Mouse (Mus musculus): Measurements from ENCODE around the gene Rab38.

The Rab38 gene

DNA sequence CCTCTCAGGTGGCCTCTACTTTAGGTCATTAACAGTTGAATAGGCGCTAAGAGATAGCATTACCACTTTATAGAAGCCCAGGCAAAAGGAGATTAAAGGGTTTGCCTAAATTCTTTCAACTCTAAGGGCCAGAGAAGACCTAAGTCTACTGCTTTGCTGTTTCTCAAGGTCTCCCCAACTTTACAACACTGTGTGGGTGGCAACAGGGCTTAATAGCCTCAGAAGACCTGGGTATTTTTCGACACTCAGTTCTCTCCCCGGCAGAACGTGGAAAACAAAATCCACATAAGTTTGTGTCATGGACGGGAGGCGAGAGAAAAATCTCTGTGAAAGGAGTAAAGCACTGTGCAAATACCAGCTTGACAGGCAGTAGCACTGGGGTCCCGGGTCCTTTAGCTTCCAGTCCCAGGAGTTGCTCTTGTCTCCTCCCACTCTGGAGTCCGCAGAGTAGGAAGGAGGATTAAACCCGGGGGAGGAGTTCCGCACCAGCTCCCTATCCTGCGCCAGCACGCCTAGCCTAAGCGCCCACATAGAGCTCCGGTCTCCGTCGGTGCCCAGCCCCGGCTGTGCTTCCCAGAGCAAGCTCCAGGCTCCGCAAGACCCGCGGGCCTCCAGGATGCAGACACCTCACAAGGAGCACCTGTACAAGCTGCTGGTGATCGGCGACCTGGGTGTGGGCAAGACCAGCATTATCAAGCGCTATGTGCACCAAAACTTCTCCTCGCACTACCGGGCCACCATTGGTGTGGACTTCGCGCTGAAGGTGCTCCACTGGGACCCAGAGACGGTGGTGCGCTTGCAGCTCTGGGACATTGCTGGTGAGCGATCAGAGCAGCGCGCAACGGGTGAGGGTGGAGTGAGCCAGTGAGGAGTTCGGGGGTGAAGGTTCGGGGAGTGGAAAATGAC, at the start of gene Rab38:
Gene Rab38, plus strand, starts transcription at position 488 of the 906 bp plus-strand sequence.
- in situ Hi-C loops (cut with MboI; ENCODE audit: unreplicated experiment in 2 of 2), result no loop called here

DNA sequence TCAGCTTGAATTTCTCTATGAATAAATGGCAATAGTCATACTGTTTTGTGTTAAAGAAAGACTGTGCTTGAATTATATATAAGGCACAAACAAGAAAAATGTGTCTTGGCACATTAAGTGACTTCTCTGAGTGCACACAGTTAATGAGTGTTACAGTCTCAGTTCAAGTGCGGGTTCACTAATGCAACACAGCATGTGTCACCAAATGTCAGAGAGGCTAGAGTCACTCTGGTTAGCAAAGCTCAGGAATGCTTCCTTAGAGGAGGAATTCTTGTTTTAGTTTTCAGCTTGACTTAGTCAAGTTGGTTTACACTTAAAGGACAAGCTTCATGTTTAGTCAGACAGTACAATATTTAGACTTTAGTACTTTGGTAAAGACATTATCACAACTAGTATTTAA, 35.5 kb upstream of the Rab38 start:
- in situ Hi-C loops (cut with MboI; ENCODE audit: unreplicated experiment in 2 of 2), result no loop called here

DNA sequence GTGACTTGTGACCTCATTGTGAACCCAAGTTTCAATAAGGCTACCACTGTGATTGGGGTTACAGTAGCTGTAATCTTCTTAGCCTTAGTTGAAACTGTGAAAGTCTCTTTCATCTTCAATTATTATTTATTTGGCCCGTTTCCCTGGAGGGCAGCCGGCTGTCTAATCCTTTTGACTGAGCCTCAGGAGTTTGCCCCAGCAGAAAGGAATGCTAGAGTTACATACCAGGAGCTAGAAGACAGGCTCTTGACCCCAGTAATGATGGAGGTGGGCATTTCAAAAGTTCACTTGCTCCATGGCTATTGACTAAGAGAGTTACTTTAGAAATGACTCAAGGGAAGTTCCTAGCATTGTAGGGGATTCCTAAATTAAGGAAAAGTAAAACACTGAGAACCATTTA, 34.3 kb upstream of the Rab38 start:
- in situ Hi-C loops (cut with MboI; ENCODE audit: unreplicated experiment in 2 of 2), result no loop called here

DNA sequence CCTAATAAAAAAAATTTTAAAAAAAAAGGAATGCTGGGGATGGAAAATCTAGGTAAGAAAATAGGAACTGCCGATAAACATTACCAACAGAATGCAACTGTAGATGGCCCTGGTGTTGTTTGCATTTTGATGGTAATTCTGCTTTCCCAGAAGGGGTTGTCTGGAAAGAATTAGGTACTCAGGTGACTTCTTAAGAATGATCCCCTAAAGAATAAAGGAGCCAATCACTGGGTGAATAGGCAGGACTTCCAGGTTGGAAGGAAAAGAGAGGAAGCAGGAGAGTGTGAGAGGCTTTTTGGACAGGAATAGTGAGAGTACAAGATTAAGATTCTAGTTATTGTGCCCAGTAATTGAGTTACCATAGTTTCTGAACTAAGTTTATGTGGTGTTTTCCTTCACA, 24.8 kb upstream of the Rab38 start:
- in situ Hi-C loops (cut with MboI; ENCODE audit: unreplicated experiment in 2 of 2), result no loop called here

DNA sequence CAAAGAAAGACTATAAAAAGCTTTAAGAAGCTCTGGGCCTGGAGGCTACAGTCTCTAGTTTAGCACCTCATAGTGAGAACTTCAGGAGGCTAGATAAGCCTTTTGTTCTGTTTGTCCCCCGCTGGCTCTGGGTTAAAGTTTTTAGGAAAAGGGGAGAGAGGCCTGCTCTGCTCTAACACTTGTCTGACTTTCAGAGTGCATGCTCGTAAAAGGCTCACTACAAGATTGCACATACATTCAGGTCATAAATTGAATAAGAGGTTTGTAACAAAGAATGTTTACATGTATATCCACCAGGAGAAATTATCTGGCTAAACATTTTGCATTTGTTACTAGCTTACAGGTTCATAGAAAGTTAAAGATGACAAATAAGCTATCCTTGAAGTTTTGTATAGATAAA, 23.6 kb upstream of the Rab38 start:
- in situ Hi-C loops (cut with MboI; ENCODE audit: unreplicated experiment in 2 of 2), result no loop called here

DNA sequence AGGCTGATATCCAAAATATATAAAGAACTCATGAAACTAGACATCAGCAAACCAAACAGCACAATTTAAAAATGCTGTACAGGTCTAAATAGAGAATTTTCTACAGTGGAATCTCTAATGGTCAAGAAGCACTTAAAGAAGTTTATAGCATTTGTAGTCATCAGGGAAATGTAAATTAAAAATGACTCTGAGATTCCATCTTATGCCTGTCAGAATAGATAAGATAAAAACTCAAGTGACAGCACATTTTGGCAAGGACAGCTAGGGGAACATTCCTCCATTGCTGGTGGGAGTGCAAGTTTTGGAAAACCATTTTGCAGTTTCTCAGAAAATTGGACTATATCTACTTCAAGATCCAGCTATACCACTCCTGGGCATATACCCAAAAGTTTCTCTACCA, 8.3 kb upstream of the Rab38 start:
- in situ Hi-C loops (cut with MboI; ENCODE audit: unreplicated experiment in 2 of 2), result no loop called here

DNA sequence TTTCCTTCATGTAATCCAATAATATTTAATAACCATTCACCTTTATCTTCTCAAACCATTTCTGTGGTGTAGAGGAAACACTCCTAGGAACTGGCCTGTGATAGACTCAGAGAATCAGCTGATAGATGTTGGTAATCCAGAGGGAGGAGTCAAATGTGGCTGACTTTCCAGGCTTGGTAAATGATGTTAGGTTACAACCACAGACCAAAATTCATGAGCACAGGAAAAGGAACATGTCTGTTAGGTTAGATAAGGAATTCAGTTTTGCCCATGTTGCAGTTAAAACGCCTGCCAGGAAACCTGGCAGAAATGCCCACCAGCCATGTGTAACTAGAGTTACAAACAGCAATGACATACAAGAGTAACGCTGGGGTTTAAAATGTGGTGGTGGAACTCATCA, 6.2 kb upstream of the Rab38 start:
- in situ Hi-C loops (cut with MboI; ENCODE audit: unreplicated experiment in 2 of 2), result no loop called here

DNA sequence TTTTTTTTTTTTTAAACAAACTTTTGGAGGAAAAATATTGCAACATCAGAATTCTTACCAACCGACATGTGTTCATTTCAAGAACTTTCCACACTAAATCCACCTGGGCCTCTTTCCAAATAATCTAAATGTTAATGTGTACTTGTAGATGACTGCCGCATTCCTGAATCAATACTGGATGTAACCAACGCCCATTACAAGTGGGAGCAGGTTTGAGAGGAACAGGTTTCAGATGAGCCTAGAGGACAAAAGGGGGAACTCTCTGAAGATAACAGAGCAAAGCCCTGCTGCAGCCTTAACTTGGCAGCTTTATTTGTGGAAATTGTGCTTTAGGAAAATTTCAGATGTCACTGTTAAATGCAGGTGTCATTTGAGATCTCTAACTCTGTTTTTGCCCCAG, 4.3 kb upstream of the Rab38 start:
- in situ Hi-C loops (cut with MboI; ENCODE audit: unreplicated experiment in 2 of 2), result no loop called here

DNA sequence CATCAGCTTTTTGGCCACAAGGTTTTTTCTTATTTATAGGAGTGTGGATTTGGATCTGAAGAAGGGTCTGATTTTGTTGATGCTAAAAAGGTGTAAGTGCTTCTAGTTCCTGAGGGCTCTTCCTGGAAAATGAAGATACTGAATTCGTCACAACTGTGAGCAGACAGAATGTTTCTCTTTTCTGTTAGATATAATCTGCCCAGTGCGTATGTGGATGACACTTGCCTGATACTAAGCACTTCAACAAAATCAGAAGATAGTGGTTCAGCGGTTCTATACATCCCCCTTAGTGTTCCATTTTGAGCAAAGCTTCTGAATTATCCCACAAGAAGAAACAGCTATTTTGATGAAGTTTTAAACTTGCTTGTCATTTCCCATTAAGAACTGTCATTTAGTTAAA, 2.6 kb upstream of the Rab38 start:
- in situ Hi-C loops (cut with MboI; ENCODE audit: unreplicated experiment in 2 of 2), result no loop called here

DNA sequence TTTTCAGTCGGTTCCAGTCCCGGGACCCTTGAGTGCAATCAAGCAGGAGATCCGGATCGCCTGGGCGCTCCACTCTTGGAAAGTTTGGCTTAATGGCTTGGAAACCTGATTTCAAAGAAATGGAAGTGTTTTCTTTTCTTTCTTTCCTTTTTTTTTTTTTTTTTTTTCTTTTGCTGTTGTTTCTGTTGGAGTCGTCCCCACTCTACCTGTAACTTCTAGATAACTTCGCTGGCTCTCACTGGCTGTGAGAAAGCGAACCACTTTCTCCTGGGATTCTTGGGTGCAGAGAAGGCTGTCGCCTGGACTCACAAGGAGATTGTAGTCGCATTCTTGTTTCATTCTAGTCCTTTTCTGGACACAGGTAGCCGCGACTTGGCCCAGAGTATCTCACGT, 615 bp downstream of the Rab38 start:
- in situ Hi-C loops (cut with MboI; ENCODE audit: unreplicated experiment in 2 of 2), result no loop called here

DNA sequence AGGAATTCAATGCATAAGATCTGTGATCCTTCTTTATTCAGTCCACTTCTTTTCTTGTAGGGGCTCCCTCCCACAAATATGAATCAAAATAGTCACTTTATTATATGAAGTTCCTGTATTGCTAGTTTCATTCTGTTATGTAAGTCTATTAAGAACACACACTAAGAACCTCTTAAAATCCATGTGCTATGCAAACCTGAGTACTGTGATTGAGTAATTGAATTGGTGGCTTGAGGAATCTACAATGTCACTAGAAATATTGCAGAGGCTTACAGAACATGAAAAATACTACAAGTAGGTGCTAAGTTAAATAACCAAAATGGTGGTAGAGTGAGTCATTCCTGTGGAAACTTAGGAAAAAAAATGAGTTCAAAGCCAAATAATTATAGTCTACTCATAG, 10.2 kb downstream of the Rab38 start:
- in situ Hi-C loops (cut with MboI; ENCODE audit: unreplicated experiment in 2 of 2), result no loop called here

DNA sequence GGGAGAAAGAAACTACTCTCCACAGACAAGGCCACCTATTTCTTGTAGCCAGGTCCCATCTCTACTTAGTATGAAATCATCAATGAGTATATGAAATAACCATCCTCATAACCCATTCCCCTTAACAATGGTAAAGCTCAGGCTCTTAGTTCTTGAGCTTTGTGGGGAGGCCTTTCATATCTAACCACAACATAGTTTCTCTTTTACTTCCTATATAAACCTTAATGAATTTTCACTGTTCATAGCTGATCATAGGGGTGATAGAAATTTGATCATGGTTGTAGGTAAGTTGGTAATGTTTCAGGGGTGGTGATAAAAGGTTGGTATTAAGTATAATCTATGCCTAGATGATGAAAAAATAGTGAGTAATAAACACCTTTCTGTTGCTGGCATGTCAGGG, 12.6 kb downstream of the Rab38 start:
- in situ Hi-C loops (cut with MboI; ENCODE audit: unreplicated experiment in 2 of 2), result no loop called here

DNA sequence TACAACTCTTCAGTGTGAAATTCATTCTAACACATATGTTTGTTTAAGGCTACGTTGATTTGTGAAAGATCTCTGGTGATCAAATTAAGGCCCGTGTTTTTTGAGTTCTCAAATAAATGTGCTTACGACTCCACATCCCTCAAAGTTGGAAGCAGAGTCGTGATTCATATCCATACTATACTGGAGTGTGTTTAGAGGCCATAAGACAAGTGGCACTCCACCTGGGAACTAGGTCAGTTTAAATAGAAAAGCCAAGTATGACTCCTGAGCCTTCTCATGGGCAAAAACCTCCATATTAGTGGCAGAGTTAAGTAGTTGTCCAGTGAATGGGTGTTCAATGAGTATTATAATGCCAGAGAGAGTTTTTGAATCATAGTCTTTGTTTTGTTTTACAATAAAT, 13.4 kb downstream of the Rab38 start:
- in situ Hi-C loops (cut with MboI; ENCODE audit: unreplicated experiment in 2 of 2), result no loop called here

DNA sequence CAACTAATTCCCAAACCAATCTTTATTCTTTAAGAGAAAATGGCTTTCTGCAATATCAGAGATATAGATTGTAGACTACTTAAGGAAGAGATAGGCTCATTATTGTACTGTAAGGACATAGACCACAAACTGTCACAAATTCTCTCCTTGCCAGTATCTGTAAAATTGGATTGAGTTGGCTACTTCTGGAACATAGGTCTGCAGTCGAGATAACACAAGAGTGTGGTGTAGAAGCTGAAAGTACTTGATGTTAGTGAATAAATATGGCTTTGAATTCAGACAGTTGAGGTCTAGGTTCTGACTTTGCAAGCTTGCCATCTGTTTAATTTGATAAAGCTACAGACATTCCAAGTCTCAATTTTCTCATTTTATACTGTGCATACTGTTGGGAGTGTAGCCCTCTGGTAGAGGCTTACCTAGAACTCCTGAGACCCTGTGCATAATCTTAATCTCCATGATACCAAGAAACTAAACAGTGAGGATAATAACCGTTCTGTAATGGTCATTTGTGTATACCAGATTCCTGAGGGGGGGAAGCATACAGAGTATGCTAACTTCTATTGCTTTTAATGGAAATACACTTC, 15.3 kb downstream of the Rab38 start:
- in situ Hi-C loops (cut with MboI; ENCODE audit: unreplicated experiment in 2 of 2), result no loop called here

DNA sequence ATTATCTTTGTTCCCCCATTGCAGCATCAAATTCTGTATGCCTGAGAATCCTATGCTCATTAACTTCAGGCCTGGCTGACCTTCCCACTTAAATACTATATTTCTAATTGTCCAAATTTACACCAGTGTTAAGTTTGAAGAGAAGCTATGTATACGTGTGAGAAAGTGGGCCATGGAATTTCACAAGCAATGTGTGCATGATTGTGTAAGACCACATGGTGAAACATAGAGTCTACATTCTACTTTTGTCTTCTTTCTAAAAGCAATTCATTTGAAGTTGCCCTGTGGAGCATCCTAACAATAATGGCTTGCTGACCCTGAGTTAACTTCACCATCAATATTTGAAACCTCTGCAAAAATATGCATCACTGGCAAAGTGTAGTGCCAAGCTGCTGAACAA, 23.2 kb downstream of the Rab38 start:
- in situ Hi-C loops (cut with MboI; ENCODE audit: unreplicated experiment in 2 of 2), result no loop called here

DNA sequence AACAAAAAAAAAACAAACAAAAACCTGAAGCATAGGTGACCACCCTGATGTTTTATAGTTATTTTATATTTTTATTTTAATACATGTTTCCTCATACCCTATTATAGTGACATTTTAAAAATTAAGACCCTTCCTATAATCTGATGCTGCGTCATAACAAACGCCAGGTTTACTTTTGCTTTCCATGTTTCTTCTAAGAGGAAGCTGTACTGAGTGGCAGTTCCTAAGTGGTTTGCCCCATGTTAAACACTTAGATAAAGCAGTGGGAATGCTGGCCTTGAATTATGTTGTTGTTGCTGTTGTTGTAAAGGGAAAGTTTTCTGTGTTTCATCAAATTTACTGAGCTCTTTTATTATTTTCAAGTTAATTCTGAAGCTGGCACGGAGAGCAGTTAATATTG, 27.8 kb downstream of the Rab38 start:
- in situ Hi-C loops (cut with MboI; ENCODE audit: unreplicated experiment in 2 of 2), result no loop called here

DNA sequence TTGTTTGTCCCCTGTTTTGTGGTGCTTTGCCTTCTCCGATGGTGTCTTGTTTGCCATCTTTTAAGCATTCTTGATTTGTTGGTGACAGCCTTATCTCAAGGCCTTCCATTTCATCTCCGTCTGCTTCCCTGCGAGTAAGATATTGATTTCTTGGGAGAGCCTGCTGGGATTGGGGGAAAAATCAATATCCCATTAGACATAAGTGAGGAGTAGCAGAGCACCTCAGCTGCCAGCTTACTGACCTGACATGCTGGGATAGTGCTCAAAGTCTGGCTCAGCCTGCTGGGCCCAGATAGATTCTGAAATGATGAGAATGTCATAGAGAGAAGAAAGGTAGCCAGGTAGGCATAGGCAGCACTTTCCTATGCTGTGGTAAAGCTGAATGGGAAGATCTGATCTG, 37.7 kb downstream of the Rab38 start:
- in situ Hi-C loops (cut with MboI; ENCODE audit: unreplicated experiment in 2 of 2), result no loop called here

DNA sequence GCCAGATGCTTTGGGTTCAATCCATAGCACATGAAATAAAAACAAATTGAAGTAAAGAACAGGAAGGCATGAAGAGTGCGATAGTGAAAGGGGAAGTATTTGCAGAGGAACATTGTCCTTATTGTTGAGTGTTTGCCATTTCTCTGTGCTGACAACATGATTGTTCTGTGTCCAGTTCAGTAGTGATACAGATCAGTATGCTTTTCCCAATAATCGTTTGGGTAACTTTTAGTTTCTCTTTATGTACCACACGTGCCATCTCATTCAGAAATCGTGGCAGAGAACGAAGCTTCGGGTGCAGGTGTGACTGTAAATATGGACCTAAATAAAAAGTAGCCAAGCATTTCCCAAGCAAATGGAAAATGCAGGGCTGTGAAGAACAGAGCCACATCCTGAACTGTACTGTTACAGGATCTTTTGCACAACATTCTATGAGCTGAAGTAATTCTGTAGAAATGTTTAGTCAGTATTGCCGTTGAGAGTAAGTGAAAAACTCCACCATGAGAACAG, 52.1 kb downstream of the Rab38 start:
- in situ Hi-C loops (cut with MboI; ENCODE audit: unreplicated experiment in 2 of 2), result no loop called here

DNA sequence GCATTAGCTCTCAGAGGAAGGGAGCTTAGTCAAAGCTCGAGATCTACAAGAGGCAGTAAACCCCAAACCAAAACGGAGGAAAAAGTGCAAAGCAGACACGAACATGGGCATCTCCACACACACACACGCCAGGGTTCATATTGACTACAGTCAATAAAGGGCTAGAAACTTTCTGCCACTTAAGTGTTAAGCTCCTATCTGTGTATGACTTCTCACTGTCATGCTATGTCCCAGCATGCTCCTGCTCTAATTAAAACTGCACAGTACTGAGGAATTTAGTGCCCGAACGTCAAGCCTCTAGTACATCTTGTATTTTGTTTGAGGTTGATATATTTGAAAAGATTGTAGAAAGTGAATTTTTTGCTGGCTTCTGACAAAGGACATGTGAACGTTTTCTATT, 52.6 kb downstream of the Rab38 start:
- in situ Hi-C loops (cut with MboI; ENCODE audit: unreplicated experiment in 2 of 2), result no loop called here

DNA sequence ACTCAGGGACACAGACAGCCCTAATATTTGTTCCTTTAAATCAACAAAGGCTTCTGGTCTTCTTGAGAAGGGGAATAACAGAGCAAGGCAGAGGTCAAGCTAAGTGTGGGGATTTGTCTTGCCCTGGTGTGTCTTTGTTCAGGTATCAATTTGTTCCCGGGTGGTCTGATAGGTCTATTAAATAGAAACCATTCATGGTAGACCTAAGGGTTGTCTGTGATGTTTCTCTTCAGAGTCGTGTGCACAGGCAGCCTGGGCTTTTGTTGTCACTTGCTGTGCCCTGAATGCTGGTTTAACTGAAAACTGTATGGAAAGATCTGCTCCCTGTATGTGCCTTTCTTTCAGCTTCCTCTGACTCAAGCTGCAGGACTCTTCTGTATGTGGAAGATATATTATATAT, 60.9 kb downstream of the Rab38 start:
- in situ Hi-C loops (cut with MboI; ENCODE audit: unreplicated experiment in 2 of 2), result no loop called here

DNA sequence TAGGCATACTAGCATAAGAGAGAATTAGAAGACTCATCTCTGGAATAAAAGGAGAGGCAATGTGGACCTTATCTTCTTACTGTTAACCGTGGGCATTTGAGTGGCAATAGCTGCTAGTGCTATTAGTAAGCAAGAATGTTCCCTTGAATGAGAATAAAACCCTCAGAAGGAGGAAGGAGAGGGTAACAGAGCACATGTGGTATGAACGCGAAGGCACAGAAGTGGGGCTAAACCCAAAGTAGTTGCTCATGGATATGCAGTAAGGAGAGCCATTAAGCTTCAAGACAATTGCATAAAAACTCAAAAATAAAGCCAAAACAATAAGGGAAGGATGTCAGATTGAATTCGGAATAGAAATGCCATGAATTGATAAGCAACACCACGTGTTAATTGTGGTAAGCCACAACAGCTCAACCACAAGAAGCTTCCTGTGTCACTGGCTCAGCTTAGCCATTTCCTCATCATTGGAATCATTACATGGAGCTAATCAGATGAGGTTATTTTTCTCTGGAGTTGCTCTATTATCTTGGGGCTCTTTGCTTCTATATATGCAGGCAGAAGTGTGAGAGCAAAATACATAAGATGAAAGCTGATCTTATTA, 72.2 kb downstream of the Rab38 start:
- in situ Hi-C loops (cut with MboI; ENCODE audit: unreplicated experiment in 2 of 2), result no loop called here

DNA sequence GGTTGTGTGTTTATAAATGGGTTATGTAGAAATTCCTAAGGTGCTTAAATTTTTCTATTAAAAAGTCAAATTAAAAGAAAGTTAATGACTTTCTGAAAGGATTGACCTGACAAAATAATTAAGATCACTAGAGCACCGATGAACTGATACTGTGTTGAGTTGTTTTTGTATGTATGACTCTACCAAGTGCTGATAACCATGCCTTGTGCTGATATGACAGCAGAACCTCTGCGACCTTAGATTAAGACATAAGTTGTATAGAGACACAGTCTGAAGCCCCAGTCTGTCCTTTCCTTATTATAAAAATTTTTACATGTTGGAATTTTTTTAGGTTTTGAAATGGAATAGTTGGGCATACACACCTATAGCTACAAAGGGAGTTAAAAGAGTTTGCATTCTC, 79.7 kb downstream of the Rab38 start:
- in situ Hi-C loops (cut with MboI; ENCODE audit: unreplicated experiment in 2 of 2), result no loop called here
